Mouse (Mus musculus) erythroblast, embryonic 14.5 days (primary cell): Measurements from ENCODE around the gene Lmod2. TPM values are rescaled to one million over a fixed set of nuclear protein-coding genes. Genes with fewer than 3 reads are reported as not detected.

Source experiments
- H3K27me3 ChIP-seq: 2 replicates; pipeline ENCODE4 v1.6.1; 2012; ENCODE audit warnings: inconsistent platforms; ENCODE audit not compliant: control insufficient read depth
- H3K36me3 ChIP-seq: 2 replicates; pipeline ENCODE4 v1.6.1; 2012; ENCODE audit warnings: mild to moderate bottlenecking, inconsistent platforms; ENCODE audit not compliant: control insufficient read depth
- H3K4me1 ChIP-seq: 2 replicates; pipeline ENCODE4 v1.6.1; 2012; ENCODE audit warnings: inconsistent platforms; ENCODE audit not compliant: control insufficient read depth
- H3K4me3 ChIP-seq: replicated peaks from 2 replicates; pipeline ENCODE3; 2012; ENCODE audit warnings: moderate library complexity, mild to moderate bottlenecking, inconsistent platforms
- H3K9me3 ChIP-seq: 2 replicates; pipeline ENCODE4 v1.6.1; 2012; ENCODE audit warnings: low read length, inconsistent platforms, mixed read lengths; ENCODE audit not compliant: control insufficient read depth
- GATA1 ChIP-seq: IDR thresholded peaks from 2 replicates; pipeline ENCODE4 v1.6.1; 2012; ENCODE audit warnings: low read length, inconsistent platforms, mixed read lengths
- TAL1 ChIP-seq: IDR thresholded peaks from 3 replicates; pipeline ENCODE4 v1.6.1; 2012; ENCODE audit warnings: low read length, inconsistent platforms, mixed read lengths
- polyA plus RNA-seq: library from polyadenylated mRNA; stranded (reverse); fragments of >175 nt; gene quantifications from 2 replicates; pipeline ENCODE4 v1.2.3, GENCODE M21; 2012

Gene Lmod2
- polyA plus RNA-seq, 1 experiment: not detected

DNA sequence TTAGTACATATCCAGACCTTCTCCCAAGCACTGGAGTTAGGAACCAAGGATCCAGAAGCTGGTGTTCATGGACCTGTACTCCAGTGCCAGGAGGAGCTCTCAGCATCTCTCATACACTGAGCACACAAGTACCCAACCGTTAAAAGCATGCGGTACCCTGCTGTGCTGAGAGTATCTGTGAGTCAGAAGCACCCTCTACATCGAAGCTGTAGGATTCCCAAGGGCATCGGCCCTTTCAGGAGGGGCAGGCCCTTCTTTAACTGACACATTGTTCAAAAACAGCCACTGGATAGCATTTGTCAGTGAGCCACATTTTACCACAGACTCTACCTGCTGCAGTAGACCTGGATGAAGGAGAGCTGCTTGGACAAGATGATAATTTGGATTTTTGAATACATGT lies 10.6 kb downstream of the Lmod2 start:
- Histone ChIP-seq H3K4me3 (no peak overlapping the region), H3K27me3 (no peaks in the 10 kb centered on the region), H3K9me3 (no peaks in the 10 kb centered on the region), H3K36me3 (peaks cover 7% of the 10 kb centered on the region), H3K4me1 (no peaks in the 10 kb centered on the region)
- TF ChIP-seq GATA1 (no peak), TAL1 (no peak)

DNA sequence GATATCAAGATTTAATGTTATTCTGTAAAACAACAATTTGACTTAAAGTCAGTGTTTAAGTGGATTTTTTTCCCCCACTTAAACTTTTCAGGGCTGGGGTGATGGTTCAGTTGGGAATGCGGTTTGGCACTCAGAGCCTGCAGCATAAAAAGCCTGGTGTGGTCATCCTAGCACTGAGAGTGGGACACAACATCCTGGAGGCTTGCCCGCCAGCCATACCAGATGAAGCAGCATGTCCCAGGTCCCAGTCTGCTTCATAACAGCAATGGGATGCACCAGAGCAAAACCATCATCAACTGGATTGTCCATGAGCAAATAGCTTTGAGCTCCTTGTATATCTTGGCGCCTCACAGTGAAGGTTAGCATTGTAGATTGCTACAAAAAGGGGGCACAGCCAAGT lies 11.1 kb downstream of the Lmod2 start:
- TF ChIP-seq TAL1: no peak
- no peak for TF ChIP-seq GATA1
- no peaks in the 10 kb centered on the region for H3K4me1 ChIP-seq

DNA sequence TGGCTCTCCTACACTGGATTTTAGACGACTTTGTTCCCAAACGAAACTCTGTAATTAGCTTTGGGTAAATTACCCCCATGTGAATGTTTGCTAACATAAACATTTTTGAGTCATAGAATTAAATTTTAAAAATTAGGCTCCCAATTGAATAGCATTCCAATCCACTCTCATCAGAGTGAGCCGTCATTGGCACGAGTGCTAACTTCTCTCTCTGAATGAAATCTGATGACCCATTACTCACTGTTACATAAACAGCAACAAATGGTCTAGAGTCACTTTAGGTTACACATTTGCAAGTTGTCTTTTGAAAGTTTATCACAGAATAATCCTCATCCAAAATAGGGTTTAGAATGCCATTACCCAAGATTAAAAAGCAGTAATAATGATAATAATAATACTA lies 12.0 kb downstream of the Lmod2 start:
- peaks cover 19% of the 10 kb centered on the region for H3K36me3 ChIP-seq
- no peaks in the 10 kb centered on the region for H3K27me3 ChIP-seq
- no peaks in the 10 kb centered on the region for H3K9me3 ChIP-seq
- TF ChIP-seq GATA1 (no peak), TAL1 (no peak)
- no peak overlapping the region for H3K4me3 ChIP-seq
- H3K4me1 ChIP-seq: no peaks in the 10 kb centered on the region

More for the DNA sequence above, 11.1 kb downstream of the Lmod2 start:
- Histone ChIP-seq H3K9me3 (no peaks in the 10 kb centered on the region), H3K4me3 (no peak overlapping the region), H3K27me3 (no peaks in the 10 kb centered on the region), H3K36me3 (peaks cover 12% of the 10 kb centered on the region)

DNA sequence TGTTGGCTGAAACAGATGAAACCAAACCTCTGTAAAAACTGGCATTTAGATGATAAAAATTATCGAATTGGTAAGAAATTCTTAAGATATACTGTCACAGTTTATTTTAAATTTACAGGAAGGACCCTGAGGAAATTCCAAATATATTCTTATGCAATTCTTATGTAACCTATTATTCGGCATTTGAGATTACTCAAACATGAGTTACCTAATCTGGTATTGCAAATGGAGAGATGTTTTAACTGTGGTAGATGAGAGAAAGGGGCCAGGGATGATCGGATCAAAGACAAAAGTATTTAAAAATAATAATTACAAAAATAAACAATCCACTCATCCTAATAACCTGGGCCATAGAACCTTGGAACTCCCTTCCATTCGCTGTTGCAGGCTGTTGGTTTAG lies 12.8 kb downstream of the Lmod2 start:
- H3K27me3 ChIP-seq: no peaks in the 10 kb centered on the region
- H3K36me3 ChIP-seq: peaks cover 28% of the 10 kb centered on the region
- TF ChIP-seq GATA1 (no peak), TAL1 (no peak)
- no peak overlapping the region for H3K4me3 ChIP-seq
- no peaks in the 10 kb centered on the region for H3K9me3 ChIP-seq
- H3K4me1 ChIP-seq: no peaks in the 10 kb centered on the region

DNA sequence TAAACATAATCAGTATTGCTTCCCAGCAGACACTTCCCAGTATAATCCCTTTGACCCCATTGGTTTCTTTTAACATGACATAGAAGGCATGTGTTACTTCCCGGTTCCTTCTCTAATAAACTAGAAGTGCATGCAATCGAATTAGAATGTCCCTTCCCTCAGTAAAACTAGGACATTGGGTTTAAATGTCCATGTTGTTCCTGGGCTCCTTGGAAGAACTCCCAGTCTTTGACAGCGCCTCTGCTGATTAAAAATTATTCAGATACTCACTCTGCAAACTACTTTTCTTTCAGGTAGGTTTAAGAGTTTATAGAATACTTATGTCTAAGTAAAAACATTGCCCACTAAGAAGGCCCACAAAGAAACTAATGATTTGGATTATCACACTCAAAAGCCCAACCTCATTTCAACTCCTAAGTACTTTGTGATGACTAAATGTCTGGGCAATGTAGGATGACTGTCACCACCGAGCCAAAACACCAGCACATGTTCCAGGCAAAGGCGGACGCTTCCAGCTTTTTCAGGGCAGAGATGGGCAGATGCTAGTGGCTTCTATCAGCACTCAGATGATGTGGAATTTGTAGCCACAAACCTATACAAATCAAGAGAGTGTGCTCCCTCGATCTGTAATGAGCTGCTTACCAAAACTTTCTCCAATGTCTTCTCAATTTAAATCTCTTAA lies 14.7 kb downstream of the Lmod2 start:
- no peaks in the 10 kb centered on the region for H3K4me1 ChIP-seq
- H3K4me3 ChIP-seq: no peak overlapping the region
- H3K36me3 ChIP-seq: peaks cover 43% of the 10 kb centered on the region
- no peaks in the 10 kb centered on the region for H3K9me3 ChIP-seq
- no peak for TF ChIP-seq TAL1
- no peak for TF ChIP-seq GATA1
- no peaks in the 10 kb centered on the region for H3K27me3 ChIP-seq

DNA sequence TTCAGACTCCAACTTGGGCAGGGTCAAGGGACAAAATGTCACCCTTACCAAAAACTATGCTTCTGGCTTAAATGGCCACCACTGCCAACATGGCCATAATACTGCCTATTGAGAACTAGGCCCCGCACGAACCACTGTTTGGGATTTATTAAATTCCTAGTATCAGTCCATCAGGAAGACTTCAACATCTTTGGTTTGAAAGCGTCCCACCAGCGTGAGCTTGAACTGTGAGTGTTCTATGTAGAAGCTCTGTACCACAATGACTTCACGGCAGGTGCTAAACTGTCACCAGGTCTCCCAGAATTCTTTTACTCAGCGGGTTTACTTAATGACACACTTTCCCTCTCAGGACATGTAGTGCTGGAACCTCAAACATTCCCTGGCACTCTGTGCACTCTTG lies 15.8 kb downstream of the Lmod2 start:
- Histone ChIP-seq H3K36me3 (peaks cover 54% of the 10 kb centered on the region), H3K27me3 (no peaks in the 10 kb centered on the region), H3K4me3 (no peak overlapping the region), H3K4me1 (no peaks in the 10 kb centered on the region), H3K9me3 (no peaks in the 10 kb centered on the region)
- no peak for TF ChIP-seq GATA1
- no peak for TF ChIP-seq TAL1

DNA sequence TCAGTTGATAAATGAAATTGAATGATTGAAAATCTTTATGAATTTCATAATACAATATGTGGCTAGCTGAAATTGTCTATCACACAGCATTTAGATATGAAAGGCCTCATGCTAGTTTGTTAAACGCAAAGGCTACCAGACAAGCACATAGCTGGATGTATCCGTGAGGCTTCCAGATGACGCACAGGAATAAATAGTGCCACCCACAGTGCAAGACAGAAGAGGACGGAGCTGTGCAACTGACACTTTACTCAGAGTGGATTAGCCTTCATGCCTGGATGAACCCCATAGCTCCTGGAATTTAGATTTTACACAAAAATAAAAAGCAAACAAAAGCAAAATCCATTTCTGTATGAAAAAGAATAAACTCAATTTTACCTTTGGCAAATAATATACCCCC lies 16.4 kb downstream of the Lmod2 start:
- no peaks in the 10 kb centered on the region for H3K27me3 ChIP-seq
- no peak overlapping the region for H3K4me3 ChIP-seq
- TF ChIP-seq TAL1 (no peak), GATA1 (no peak)
- H3K4me1 ChIP-seq: no peaks in the 10 kb centered on the region
- H3K9me3 ChIP-seq: no peaks in the 10 kb centered on the region
- H3K36me3 ChIP-seq: peaks cover 59% of the 10 kb centered on the region

DNA sequence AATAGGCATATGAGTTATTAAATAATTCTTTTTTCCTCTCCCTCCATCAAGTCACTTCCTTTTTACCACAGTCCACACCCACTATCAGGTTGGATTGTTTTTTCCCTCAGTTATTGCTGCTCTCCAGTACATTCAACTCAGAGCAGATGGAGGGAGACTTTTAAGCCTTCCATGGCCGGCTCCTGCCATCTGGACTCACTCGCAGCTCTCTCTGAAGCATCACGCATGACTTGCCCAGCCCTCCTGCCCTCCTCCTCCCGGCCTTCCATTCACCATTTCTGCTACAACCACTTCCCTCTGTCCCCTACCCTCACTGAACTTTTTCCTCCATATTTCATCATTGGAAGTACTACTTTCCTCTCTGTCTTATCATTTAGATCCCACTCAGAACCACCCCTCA lies 19.2 kb downstream of the Lmod2 start:
- Histone ChIP-seq H3K4me3 (no peak overlapping the region), H3K27me3 (no peaks in the 10 kb centered on the region), H3K4me1 (no peaks in the 10 kb centered on the region), H3K36me3 (peaks cover 72% of the 10 kb centered on the region), H3K9me3 (no peaks in the 10 kb centered on the region)
- TF ChIP-seq TAL1 (no peak), GATA1 (no peak)

DNA sequence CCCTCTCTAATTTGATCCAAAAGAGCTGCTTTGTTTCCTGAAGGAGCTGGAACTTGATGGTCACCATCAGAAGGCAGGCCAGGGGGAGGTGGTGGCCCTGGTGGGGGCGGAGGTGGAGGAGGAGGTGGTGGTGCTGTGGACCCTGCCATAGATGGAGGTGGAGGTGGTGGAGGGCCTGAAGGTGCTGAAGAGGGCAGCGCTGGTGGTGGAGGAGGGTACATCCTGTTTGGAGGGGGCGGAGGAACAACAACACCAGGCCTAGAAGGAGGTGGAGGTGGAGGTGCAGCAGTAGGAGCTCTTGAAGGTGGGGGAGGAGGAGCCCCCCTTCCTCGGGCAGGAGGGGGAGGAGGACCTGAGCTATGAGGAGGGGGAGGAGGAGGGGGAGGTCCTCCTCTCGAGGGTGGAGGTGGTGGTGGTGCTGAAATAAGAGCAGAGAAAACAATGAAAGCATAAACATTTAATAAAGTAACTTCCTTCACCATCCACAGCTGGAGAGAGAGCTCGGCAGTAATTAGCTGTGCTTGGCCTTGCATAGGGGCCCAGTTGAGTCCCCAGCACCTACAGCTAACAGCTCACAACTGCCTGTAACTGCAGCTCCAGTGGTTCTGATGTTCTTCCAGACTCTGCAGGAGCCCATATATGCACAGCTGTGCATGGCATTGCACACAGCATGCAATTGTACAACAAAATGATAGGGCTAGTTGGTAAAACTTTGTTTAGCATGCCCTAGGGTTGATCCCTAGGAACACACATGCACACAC lies 21.9 kb downstream of the Lmod2 start:
- TF ChIP-seq GATA1 (no peak), TAL1 (no peak)

More for the DNA sequence above, 21.9 kb downstream of the Lmod2 start:
- Histone ChIP-seq H3K4me3 (no peak overlapping the region), H3K9me3 (no peaks in the 10 kb centered on the region), H3K36me3 (peaks cover 72% of the 10 kb centered on the region), H3K27me3 (no peaks in the 10 kb centered on the region), H3K4me1 (no peaks in the 10 kb centered on the region)
